Mouse (Mus musculus) inflammation-experienced regulatory T-cells (primary cell): ENCODE data around the gene Ntpcr. TPM values are rescaled to one million over a fixed set of nuclear protein-coding genes. Genes with fewer than 3 reads are reported as not detected.

Experiments
- polyA plus RNA-seq, 2 experiments: library from polyadenylated mRNA; unstranded; fragments of 100-300 nt; shearing (Covaris generic); gene quantifications; one replicate each; pipeline ENCODE4 v1.2.1; 2017

Ntpcr gene
- 10 to 100 TPM; 20.8 to 22.9 TPM for polyA plus RNA-seq

GRCm38 (mm10) chr8:125729746-125730145 lies at the start of gene Ntpcr:
Ntpcr (plus strand) TSS chr8:125729963.

Other genes with a start within 250 kb of the Ntpcr start
- gene Sipa1l2, start 160.2 kb upstream of the Ntpcr start, polyA plus RNA-seq = 1 to 10 TPM; 6.2 to 6.8 TPM
- gene Map10, start 60.1 kb upstream of the Ntpcr start, polyA plus RNA-seq = under 1 TPM; 0.43 to 0.70 TPM
- gene Pcnx2, start 168.4 kb downstream of the Ntpcr start, polyA plus RNA-seq = 1 to 10 TPM in 1 of 2 experiments, under 1 TPM in 1; 0.57 to 7.2 TPM
- gene Map3k21, start 180.5 kb downstream of the Ntpcr start, polyA plus RNA-seq = under 1 TPM; 0.10 to 0.12 TPM